Mouse (Mus musculus) spleen, adult 2 months (tissue): ENCODE measurements around the gene Retn. TPM values are rescaled to one million over a fixed set of nuclear protein-coding genes. Genes with fewer than 3 reads are reported as not detected.

Source experiments
- DNase-seq, 2 experiments: peaks; one replicate each; pipeline versions ENCODE4 v3.0.0 to v3.0.0-alpha.2; 2012 to 2021; ENCODE audit warnings: low spot score in 2 of 2, low read depth in 1 of 2
- H3K27ac ChIP-seq: fragments of 200-500 bp; 2 replicates; pipeline ENCODE4 v1.5.1; 2012; ENCODE audit warnings: low read length, inconsistent platforms; ENCODE audit not compliant: insufficient read depth
- H3K27me3 ChIP-seq: fragments of 200-500 bp; 2 replicates; pipeline ENCODE4 v1.6.1; 2012; ENCODE audit warnings: mild to moderate bottlenecking, moderate library complexity, low read length, inconsistent platforms; ENCODE audit not compliant: control insufficient read depth, insufficient read depth
- H3K36me3 ChIP-seq: fragments of 200-500 bp; 2 replicates; pipeline ENCODE4 v1.6.1; 2012; ENCODE audit warnings: mild to moderate bottlenecking, low read length, inconsistent platforms; ENCODE audit not compliant: control insufficient read depth, insufficient read depth
- H3K4me1 ChIP-seq: fragments of 200-500 bp; 2 replicates; pipeline ENCODE4 v1.6.1; 2011; ENCODE audit warnings: inconsistent platforms; ENCODE audit not compliant: control insufficient read depth, insufficient read depth, insufficient read length
- H3K4me3 ChIP-seq: fragments of 200-500 bp; 2 replicates; pipeline ENCODE4 v1.5.1; 2011; ENCODE audit warnings: mild to moderate bottlenecking, inconsistent platforms; ENCODE audit not compliant: insufficient read depth, insufficient read length; ENCODE audit errors: extremely low read depth
- CTCF ChIP-seq: fragments of 200-500 bp; IDR thresholded peaks from 2 replicates; pipeline ENCODE4 v1.5.1; 2011; ENCODE audit warnings: mild to moderate bottlenecking, inconsistent platforms; ENCODE audit not compliant: insufficient read depth, insufficient read length, insufficient replicate concordance; ENCODE audit errors: extremely low read depth
- POLR2A ChIP-seq: fragments of 200-500 bp; IDR thresholded peaks from 2 replicates; pipeline ENCODE4 v1.6.1; 2011; ENCODE audit warnings: low read depth, low read length, inconsistent platforms
- WGBS: fragments of 180-500 bp; shearing (Covaris S2); methylation state at CpG from one replicate; pipeline ENCODE4 v1.1.7; 2018; 5-methylcytosine and 5-hydroxymethylcytosine counted together
- polyA plus RNA-seq: library from polyadenylated mRNA; depleted of rRNA; stranded (reverse); fragments of >200 nt; gene quantifications from 2 replicates; pipeline ENCODE4 v1.2.3, GENCODE M21; 2012; rRNA removed

The Retn gene
- polyA plus RNA-seq, result 0.56 and 1.3 TPM in 2 replicates

DNA sequence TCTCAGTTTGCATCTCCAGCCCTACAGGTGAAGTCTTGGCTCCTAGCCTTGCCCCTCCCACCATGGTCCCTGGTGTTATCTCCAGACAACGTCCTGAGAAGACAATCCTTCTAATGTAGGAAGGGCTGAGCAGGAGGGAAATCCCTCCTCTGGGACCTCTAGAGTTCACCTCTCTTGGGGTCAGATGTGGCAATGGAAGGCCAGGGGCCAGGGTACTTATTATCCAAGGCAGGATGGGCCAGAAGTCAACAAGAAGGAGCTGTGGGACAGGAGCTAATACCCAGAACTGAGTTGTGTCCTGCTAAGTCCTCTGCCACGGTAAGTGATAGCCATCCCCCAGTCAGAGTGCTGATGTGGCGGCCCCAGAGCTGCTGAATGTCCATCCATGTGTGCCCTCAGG, at the start of gene Retn:
Gene Retn (plus strand): TSS at position 245 of the 400 bp plus-strand sequence.
- WGBS, result 82% methylated on average over 3 of the region's 3 CpGs
- Histone ChIP-seq H3K4me3 (no peak within 1 kb of the TSS), H3K27me3 (no peaks in the 10 kb centered on the region), H3K27ac (no peak within 1 kb of the TSS), H3K36me3 (no peaks in the 10 kb centered on the region), H3K4me1 (peaks cover under 1% of the 10 kb centered on the region)
- no peak for TF ChIP-seq CTCF
- TF ChIP-seq POLR2A, result no peak
- no peak for DNase-seq

DNA sequence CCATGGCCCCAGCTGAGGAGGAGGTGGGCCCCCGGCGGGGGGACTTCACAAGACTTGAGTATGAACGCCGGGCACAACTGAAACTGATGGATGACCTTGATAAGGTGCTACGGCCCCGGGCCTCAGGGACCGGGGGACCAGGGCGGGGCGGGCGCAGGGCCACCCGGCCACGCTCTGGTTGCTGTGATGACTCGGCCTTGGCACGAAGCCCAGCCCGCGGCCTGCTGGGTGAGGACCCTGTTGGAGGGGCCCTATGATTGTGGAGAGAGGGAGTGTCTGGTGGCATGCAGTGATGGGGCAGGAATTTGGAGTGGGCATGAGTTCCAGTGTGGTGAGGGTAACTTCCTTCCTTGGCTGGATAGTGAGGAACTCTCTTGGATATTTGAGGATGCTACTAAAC, 49.0 kb upstream of the Retn start:
- H3K4me3 ChIP-seq, result no peak overlapping the region
- DNase-seq, result no peak
- H3K27me3 ChIP-seq, result no peaks in the 10 kb centered on the region
- TF ChIP-seq CTCF (no peak), POLR2A (no peak)
- WGBS, result 25% methylated on average over 16 of the region's 16 CpGs
- H3K4me1 ChIP-seq, result no peaks in the 10 kb centered on the region
- peaks cover 21% of the 10 kb centered on the region for H3K36me3 ChIP-seq
- H3K27ac ChIP-seq, result no peak overlapping the region

DNA sequence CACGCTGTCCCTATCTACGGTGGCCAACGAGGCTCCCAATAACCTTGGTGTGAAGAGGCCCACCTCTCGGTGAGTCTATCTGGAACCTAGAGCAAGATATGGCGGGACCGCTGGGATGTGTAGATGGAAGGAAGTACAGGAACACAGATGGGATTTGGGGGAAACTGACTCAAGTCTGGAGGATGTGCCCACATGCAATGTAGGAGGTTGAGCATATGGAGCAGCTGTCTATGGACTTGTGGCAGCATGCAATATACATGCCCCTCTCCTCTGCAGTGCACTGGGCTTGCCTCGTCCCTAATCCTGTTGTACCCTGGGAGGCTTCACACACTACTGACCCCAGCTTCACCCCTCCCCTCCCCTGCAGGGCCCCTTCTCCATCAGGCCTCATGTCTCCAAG, 47.7 kb upstream of the Retn start:
- no peak overlapping the region for H3K27ac ChIP-seq
- TF ChIP-seq POLR2A, result no peak
- no peak for TF ChIP-seq CTCF
- DNase-seq, result no peak
- peaks cover 28% of the 10 kb centered on the region for H3K36me3 ChIP-seq
- no peak overlapping the region for H3K4me3 ChIP-seq
- H3K4me1 ChIP-seq, result no peaks in the 10 kb centered on the region
- 93% methylated on average over 7 of the region's 7 CpGs for WGBS
- H3K27me3 ChIP-seq, result no peaks in the 10 kb centered on the region

DNA sequence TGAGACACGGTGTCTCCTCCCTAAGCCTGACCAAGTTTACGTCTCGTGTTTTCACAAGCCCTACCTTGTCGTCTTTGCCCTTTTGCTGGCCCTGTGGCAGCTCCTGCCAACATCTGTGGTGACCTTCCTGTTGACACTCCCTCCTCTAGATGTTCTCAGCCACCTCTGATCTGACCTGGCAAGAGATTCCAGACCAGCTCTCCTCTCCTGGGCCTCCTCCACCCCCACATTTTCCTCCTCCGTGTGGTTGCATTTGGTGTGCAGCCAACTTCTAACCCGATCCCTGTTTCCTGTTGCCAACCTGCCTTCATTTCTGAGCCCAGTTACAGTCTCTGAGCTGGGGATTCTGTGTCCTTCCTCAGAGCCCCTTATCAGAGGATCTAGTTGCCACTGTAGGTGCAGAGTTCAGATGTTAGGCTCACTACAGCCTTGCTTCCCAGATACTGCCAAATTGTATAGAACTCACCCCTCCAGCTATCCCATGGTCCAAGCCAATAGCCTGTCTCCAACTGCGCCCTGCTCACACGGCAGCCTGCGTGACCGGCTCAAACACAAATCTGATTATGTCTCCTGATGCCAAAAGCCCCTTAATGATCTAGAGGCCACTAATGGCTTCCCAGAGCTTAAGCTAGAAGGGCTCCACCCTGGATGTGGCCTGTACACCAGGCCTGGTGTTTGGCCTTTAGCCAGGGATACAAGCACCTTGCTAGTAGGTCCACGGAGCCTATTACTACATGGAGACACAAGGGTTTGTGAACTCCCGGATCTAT, 46.3 kb upstream of the Retn start:
- WGBS, result 74% methylated on average over 12 of the region's 12 CpGs
- H3K4me1 ChIP-seq, result no peaks in the 10 kb centered on the region
- no peak overlapping the region for H3K4me3 ChIP-seq
- H3K27me3 ChIP-seq, result no peaks in the 10 kb centered on the region
- H3K36me3 ChIP-seq, result peaks cover 40% of the 10 kb centered on the region
- TF ChIP-seq CTCF (no peak), POLR2A (no peak)
- H3K27ac ChIP-seq, result no peak overlapping the region
- no peak for DNase-seq

DNA sequence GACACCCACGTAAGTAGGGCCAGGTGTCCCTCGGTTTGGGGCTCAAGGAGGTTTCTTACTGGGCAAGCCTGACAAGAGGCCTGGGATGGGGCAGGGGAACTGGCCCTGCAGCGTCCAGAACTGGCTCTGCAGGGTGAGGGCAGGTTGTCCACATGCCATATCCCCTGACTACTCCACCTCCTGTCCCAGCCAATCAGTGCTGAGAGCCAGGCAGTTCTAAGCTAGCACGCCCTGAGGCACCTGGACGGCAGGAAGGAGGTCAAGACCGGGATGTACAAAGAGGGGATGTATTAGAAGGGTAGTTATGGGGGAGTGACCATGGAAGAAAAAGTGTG, 45.8 kb upstream of the Retn start:
- H3K27me3 ChIP-seq, result no peaks in the 10 kb centered on the region
- H3K36me3 ChIP-seq, result peaks cover 43% of the 10 kb centered on the region
- TF ChIP-seq POLR2A, result no peak
- no peak for TF ChIP-seq CTCF
- H3K27ac ChIP-seq, result no peak overlapping the region
- H3K4me3 ChIP-seq, result no peak overlapping the region
- 94% methylated on average over 6 of the region's 6 CpGs for WGBS
- no peak for DNase-seq
- H3K4me1 ChIP-seq, result no peaks in the 10 kb centered on the region

DNA sequence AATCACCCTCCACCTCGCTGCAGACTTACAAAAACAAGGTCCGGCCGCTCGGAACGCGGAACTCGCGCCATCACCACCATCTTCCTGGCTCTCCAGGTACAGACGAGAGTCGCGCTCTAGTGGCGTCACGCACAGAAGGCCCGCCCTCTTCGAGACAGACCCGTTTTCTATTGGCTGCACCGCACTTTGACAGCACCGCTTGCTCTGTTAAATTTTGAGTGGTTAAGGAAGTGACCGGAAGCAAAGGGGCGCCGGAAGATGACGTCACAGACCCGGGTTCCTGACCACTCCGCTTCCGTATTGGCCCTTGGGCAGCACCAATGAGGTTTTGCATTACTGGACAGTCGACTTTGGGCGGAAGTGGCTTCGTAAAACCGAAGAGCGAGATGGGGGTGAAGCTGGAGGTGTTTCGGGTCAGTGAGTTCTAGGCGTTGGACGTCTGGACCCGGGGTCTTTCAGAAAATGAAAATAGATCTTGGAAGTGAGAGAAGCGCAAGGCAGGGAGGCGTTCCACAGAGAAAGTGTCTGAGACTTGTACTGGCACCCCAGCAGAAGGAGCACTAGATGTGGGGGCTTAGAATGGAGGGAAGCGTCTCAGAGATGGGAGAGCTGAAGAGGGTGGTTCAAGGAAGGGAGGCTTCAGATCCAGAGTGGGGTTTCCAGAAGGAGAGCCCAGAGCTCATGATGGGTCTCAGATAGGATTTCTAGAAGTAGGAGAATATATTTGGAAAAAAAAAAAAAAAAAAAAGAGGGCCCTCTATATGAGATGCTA, 34.2 kb upstream of the Retn start, which contains the start of the genes Xab2 and Pet100:
Gene Xab2 (minus strand): TSS at position 118 of the 772 bp plus-strand sequence.
Gene Pet100 (plus strand): TSS at position 350 of the 772 bp plus-strand sequence.
- peak; percentile 97 to 100 for DNase-seq
- Histone ChIP-seq H3K27ac (no peak within 1 kb of the TSS), H3K27me3 (no peaks in the 10 kb centered on the region), H3K4me3 (peak within 1 kb of the TSS; percentile 74), H3K36me3 (peaks cover 12% of the 10 kb centered on the region), H3K4me1 (peaks cover 3% of the 10 kb centered on the region; the same call in 1 of the 2 replicates)
- under 1% methylated on average over 37 of the region's 37 CpGs for WGBS
- TF ChIP-seq POLR2A (peak; percentile 70), CTCF (no peak)
